Mouse (Mus musculus): Measurements from ENCODE around the gene Mon1a.

The Mon1a gene

DNA sequence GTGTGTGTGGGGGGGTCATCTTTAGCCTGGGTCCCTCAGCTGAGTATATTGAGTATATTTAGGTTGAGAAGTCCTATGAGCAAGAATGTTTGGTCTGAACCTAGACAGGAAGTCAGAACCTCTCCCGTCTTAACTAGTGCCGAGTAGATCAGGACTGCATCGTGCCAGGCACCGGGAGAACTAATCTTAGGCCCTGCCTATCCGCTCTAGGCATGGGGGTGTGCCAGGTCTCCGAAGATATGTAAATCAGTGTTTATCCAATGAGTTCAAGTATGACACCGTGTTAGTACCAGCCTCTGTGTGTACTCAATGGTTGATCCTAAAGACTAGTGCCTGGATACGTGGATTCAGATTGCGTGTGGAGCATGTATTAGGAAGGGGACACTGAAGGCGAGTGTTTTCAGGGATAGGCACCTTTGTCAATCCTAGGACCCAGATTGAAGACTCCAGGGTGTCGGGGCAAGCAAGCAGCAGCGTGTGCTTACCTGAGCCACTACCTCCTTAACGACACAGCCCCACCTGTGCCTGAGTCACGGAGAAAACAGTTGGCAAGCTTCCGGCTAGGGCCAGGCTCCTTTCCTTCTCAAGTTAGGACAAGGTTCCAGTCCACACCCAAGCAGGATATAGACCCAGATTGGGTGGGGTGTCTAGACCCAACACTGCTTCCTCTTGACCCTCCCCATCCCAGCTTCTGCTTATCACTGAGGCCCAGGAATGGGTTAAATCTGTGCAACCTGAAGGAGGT lies 22.2 kb downstream of the Mon1a start:
- no peak for DNase-seq

DNA sequence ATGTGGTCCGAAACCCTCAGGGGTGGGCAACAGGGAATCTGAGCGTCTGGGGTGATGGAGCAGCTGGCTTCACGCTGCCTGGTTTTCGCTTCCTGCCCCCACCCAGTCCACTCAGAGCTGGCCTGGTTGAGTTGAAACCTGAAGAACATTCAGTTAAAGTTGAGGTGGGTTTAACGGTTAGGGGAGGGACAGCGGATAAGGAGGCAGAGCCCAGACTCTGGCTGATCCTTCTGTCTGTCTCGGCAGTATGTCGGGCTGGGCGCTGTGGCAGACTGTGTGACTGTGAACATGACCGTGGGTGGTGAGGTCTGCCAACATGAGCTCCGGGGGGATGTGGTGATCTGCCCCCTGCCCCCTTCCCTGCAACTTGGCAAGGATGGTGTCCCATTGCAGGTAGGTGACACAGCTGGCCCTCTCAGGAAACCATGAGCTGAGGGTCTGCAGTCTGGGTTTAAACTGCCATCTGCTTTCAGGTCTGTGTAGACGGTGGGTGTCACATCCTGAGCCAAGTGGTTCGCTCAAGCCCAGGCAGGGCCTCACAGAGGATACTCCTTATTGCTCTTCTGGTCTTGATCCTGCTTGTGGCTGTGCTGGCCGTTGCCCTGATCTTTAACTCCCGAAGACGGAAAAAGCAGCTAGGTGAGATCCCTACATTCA lies 26.9 kb downstream of the Mon1a start:
- no peak for DNase-seq

DNA sequence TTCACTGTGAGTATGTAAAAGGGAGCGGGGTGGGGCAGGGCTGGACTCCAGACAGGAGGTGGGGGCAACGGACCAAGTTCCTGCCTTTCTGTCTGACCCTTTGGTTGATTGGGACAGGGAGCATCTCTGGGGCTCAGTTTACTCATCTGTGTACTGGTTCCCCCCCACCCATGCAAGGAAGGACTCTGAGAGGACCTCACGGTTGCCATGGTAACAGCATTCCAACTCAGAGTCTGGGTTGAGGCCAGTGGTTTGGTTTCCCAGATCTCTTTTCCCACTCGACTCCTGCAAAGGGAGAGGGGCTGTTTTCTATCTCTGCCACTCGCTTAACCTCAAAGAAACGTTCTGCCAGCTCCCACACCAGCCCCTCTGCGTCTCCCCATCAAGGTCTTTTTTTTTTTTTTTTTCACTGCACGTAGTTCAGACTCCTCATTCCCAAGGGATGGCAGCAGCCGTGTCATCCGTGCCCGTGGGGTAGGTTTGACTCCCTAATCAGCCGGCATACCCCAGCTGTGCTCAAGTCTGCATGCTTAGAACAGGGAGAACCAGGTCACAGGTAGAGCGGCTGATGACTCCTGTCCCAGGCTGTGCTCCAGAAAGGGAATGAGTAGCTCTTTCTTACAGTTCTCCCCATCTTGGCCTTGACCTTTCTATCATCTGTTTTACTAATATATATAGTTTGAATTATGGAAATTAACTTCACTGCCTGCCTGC lies 30.1 kb downstream of the Mon1a start:
- DNase-seq = peak; percentile 37

DNA sequence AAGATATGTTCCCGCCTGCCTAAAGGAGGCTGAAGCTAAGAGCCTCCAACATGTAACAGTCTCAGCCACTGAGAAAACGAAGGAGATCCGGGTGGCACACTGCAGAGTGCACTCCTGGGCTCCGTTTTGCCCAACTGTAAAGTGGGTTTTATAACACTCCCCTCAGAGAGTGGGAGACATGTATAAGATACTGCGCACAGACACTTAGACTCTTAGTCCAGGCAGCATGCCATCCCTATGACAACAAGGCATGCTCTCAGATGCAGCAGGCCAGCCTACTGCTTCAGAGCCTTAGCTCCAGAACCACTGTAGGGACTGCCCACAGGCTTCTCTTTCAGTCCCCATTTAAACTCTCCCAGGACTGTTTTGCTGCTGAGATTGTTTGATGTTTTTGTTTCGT lies 30.9 kb downstream of the Mon1a start:
- no peak for DNase-seq

DNA sequence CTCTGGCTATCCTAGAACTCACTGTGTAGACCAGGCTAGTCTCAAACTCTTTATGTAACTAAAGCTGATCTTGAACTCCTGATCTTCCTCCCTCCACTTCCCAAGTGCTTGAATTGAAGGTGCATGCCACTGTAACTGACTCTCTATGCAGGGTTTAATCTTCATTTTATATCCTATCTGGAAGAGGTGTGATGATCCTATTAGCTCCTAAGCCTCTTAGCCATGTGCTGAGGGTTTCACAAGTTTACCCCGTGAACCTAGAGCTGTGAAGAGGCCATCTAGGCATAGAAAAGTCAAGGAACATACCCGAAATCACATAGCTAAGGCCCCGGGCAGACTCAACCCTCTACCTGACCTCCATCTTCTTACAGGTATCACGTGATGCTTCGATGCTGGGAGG lies 31.5 kb downstream of the Mon1a start:
- no peak for DNase-seq

DNA sequence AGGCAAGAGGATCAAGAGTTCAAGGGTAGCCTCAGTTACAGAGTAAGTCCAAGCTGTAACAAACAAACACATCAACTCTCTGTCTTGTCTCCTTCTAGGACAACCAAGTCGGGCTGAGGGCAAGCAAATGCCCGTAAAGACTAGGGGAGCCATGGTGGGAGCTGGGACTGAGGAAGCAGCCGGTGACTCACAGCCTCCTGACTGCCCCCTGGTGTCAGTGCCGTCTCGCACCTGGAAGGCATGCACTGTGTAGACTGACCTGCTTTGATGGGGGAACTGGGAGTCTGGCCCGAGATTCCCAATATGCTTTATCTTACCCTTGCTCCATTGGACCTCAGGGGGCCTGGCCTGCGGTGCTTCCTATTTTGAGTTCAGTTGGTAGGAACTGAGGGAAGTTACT lies 35.1 kb downstream of the Mon1a start:
- peak; percentile 75 for DNase-seq

DNA sequence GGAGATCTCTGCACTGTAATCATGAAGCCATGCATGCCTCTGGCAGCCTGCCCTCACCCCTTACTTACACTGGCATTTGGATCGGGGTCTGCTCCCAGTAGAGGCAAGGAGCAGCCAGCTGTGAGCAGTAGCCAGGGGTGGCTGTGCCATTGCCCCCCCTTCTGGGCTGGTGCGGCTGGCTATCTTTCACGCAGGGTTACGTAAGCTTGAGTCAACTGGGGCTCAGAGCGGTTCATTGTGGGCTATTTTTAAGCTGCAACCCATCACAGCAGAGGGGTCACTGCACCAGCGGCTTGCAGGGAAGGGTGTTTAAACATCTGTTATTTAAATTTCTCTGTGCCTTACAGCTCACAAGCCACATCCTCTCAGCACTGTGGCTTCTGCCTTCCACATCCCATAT lies 36.0 kb downstream of the Mon1a start:
- peak; percentile 24 for DNase-seq

DNA sequence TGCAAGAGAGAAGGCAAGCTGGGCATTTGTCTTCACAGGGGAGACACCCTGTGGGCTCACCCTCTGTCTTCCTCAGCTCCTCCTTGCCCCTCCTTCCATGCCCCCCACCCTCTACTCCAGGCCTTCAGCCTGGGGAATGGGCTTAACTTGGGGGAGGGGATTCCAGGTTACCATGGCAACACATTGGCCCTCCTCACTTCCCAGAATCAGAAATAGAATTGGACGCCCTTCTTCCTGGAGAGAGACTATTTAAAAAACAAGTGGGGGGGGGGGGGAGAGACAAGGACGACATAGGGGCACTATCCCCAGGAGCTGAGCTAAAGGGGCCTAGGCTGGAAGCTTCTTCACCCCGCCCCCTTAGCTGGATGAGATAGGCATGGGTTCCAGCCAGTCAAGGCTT lies 37.3 kb downstream of the Mon1a start:
- no peak for DNase-seq

DNA sequence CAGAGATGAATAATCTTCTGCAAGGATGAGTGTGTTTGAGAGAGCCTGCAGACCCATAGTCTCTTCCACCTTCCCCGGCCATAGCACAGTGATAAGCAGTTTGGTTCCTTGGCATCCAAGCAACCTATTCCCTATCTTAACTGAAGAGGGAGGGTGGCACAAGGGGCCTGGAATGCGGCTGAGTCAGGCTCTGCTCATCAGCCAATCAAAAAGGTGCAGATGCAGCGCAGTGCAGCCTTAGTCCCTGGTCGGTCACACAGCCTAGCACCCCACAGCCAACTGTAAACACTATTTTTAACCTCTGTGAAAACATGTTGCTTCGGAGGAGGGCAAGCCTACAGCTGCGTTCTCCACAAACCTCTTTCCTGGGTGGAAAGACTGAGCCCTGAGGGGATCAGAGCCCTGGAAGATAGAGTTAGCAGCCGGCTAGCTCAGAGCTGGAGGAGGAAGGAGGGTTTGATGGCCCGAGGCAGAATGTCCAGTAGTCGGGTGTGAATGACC lies 39.0 kb downstream of the Mon1a start:
- no peak for DNase-seq

DNA sequence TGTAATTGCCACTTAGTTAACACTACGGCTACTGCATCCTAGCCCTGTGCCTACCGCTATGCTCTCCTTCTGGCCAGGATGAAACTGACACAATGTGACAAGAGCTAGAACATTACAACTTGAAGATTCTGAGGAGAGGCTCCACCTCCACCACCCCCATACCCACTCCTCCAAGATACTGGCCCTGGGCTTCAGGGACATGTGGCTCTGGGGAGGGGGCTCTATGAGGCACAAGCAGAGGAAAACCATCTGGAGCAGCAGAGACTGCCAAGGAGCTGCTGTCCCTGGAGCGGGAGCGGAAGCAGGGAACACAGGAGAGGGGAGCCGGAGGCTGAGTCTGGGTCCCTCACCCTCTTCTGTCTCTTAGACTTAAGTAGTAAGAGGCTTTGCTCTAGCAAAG lies 39.8 kb downstream of the Mon1a start:
- peak; percentile 38 for DNase-seq

DNA sequence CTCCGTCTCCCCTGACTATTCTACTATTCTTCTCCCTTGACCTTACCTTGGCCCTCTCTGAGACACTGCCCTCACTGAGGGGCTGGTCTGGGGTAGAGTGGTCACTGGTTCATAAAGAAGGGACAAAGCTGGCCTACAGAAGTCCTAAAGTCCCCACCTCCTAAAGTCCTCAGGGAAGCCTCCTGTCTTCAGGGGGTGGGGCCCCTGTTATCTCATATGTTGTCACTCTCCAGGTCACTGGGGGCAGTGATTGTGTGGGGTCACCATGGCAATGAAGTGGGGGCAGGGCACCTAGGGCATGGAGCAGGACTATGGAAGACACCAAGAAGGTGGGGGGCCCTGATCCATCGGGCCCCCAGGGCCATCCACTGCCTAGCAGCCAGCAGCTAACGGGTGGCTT lies 40.2 kb downstream of the Mon1a start, which contains the start of gene Actl11:
Actl11 (plus strand) TSS at position 301 of the 400 bp plus-strand sequence.
- DNase-seq = no peak

DNA sequence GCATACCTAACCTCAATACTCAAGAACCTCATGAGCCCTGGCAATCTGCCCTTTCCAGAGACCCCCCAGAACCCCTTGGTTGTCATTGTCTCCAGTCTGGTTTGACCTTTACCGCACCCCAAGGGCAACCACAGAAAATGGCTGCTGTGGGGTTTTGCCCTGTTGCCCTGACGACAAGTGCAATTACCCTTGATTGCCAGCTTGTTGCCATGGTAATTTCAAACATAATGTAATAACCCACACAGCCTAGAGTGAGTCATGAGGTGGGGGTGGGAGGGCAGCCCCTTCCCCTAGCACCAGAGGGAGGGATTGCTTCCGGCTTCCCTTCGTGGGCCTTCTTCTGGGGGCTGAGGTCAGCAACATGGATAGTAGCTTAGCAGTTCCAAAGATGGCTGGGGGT lies 44.3 kb downstream of the Mon1a start:
- no peak for DNase-seq

DNA sequence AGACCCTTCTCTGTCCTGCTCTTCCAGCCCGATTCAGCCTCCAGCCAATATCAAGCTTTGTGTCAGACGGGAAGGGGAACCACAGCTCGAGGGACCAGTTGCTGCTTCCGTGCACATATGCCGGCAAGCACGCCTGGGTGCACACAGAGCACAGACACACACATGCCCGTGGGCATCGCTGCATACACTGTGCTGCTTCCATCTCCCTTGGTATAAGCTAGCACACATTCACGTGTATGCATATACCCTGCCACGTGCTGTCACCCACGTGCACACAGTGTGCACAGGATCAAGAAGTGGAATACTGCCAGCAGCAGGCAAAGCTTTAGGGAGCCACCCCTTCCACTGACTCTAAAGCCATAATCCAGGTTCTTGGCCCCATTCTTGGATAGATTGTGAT lies 46.2 kb downstream of the Mon1a start:
- no peak for DNase-seq

DNA sequence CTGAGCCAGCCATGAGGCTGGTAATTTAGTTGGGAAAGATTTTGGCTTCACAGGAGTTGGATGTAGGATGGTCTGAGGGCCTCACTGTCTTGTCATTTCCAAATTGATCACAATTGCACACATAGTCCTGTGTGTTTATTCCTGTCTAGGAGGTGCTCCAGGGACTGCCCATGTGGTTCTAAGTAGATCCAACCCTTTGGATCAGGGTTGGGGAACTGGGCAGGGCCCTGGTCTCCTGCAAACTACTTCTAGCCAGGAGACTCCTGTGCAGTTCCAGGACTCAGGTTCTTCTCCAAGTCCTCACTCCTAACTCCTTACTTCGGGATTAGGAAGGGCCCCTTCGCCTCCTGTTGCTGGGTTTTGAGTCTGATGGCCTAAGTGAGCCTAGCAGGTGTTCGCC lies 47.4 kb downstream of the Mon1a start, which contains the start of gene Camkv:
Camkv (plus strand) TSS at position 301 of the 400 bp plus-strand sequence.
- DNase-seq = no peak

DNA sequence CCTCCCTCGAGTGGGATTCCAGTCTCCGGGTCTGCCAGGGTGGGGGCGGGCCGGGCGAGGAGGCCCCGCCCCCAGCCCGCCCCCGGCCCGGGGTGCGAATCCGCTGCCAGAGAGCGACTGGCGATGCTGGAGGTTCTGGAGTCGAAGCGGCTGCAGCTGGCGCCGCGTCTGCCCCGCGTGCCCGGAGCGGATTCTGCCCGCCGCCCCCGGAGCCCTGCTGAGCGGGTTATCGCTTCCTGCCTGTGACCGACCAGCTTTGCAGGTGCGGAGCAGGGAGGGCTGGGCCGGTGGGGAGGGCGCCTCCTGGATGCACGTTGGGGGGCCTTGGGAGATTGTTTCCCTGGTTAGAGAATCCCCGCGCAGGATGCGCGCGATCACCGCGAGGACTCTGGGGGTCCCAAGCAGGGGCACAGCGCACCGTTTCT lies 47.9 kb downstream of the Mon1a start:
- peak; percentile 41 for DNase-seq

DNA sequence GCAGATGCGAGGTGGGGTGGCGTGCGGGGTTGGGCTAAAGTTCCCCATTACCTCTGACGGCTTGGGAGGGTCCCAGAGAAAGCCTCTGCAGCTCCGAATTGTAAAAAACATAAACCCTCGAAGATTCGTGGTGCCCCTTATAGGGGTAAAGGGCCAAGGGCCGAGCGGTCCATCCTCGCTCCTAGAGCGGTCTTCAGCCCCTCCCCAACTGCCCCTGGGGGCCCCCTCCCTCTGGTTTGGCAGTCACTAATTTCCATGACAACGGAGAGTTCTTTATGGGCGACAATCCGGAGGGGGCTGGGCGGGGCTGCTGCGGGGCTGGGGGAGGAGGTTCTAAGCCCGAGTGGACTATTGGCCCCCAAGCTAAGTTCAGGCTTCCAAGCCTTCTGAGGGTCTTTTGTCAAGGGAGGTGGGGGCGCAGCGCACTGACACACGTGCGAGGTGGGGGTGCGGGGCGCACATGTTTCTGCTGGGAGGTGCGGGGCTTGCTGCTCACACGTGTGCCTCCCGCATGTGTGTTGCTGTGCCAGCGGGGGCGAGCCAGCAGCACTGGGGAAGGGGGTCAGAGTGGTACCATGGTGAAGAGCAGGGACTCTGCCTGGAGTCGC lies 48.4 kb downstream of the Mon1a start:
- DNase-seq = no peak

DNA sequence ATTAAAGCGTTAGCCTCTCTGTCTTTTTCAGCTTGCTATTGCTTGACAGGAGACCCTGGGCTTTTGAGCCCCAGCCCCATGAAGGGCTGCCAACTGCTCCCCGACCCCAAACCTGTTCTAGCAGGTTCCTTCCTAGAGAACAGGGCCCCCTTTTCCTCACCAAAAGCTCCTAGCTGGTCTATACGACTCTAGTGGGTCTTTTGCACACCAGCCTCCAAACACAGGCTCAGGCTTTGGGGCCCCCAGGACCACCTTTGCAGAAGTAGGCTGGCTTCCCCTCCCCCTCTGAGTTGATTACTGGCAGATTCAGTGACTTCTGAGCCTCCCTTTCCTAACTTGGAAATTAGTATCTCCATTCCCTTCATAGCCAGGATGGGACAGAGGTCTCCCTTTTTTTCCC lies 48.9 kb downstream of the Mon1a start:
- no peak for DNase-seq

DNA sequence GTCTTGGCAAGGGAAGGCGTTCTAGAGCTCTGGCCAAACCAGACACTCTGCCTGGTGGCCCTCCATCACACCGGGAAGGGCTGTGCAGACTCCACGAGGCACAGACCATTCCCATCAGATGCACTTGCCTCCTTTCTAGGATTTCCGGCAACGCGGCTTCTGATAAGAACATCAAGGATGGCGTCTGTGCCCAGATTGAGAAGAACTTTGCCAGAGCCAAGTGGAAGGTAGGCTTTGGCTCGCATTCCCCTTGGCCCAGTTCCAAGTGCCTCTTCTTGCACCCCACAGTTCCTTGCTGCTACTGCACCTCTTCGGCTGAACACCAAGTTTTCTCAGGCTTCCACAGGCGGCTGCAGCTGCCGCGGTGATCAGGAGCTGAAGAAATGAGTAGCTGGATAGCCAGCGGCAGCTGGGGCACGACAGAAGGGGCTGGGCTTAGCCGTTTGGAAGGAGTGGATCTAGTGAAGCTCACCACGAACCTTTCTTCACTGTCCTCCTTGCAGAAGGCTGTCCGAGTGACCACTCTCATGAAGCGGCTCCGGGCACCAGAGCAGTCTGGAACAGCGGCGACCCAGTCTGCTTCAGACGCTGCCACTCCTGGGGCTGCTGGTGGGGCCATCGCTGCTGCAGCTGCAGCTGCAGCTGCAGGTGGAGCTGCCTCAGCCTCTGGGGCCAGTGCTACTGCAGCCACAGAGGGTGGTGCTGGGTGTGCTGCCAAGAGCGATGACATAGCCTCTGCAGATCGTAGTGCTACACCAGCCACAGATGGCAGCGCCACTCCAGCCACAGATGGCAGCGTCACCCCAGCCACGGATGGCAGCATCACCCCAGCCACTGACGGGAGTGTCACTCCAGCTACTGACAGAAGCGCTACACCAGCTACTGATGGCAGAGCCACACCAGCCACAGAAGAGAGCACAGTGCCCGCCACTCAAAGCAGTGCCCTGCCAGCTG lies 59.6 kb downstream of the Mon1a start:
- no peak for DNase-seq

DNA sequence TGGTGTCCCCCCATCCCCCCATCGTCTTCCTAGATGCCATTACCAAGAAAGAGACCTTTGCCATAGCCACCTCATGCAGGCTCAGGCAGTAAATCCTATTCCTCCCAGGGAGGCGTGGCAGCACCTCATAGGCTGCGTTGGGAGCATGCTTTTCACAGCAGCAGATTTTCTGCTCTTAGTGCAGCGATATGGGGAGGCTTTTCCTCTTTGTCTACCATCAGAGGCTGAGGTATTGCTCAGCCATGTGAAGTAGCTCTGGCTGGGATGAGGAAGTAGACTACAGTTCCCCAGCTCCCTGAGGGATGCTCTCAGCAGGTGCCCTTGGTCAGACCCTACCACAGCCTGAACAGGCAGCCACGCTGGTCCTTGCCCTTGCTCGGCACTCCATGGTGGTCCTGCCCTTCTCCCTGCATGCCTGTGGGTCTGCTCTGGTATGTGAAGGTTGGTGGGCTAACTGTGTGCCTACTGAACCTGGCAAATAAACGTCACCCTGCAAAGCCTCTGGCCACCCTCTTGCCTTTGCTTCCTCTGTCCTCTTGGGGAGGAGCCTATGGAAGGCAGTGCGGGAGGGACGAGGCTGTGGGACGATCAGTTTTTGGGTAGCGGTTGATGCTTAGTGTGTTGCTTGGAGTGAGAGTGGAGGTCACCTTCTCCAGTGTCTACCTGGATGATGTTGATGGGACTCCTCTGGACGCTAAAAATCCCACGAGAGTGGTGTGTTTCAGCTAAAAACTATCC lies 61.4 kb downstream of the Mon1a start:
- DNase-seq = no peak

DNA sequence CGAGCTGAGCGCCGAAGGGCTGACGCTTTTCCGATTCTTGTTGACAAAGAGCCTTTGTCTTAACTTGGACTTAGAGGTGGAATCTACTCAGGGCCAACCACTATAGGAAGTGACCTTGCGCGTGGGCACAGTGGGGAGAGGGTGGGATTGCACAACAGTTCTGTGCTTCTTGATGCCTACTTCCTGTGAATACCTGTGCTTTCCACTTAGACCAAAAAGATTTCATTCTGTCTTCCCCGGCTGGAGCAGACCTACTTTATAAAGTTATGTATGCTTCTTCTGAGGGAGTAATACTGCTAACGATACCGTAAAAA lies 61.9 kb downstream of the Mon1a start, which contains the start of gene Traip:
Traip (plus strand) TSS at position 215 of the 314 bp plus-strand sequence.
- DNase-seq = no peak

Data from kidney, postnatal 10 days (tissue).